Mouse (Mus musculus) kidney, adult 2 months (tissue): Measurements from ENCODE around the gene Sgca.

Experiments used
- CTCF ChIP-seq: fragments of 200-500 bp; conservative IDR thresholded peaks from 2 replicates; pipeline ENCODE4 v1.5.1; 2011; ENCODE audit warnings: low read depth, mild to moderate bottlenecking, control low read depth, low read length, moderate library complexity, mixed read lengths; ENCODE audit not compliant: insufficient read depth, insufficient read length
- POLR2A ChIP-seq: fragments of 200-500 bp; IDR thresholded peaks from one replicate; pipeline ENCODE4 v1.6.1; 2011; ENCODE audit warnings: low read depth, low read length, control low read depth

DNA sequence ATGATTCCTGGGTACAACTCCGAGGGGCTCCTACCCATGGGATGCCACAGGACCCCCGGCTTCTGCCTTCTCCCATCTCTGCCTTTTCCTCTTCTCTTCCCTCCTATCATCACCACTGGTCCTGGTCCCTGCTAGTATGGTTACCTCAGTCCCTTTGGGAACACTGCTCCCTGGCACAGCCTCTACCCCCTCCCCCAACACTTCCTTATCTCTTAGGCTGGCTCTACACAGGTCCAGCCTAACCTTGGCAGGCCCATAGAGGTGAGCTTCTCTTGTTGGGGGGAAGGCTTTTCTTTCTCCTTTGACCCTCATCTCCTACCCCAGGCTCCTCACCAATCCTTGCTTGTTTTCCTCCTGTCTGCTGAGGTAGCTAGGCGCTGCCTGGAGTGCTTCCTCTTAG, 39.4 kb upstream of the Sgca start:
- TF ChIP-seq CTCF, result no peak
- no peak for TF ChIP-seq POLR2A
